Mouse (Mus musculus) spleen, adult 2 months (tissue): ENCODE results near the gene Cyfip2.

Experiments used
- CTCF ChIP-seq: fragments of 200-500 bp; IDR thresholded peaks from 2 replicates; pipeline ENCODE4 v1.5.1; 2011; ENCODE audit warnings: mild to moderate bottlenecking, inconsistent platforms; ENCODE audit not compliant: insufficient read depth, insufficient read length, insufficient replicate concordance; ENCODE audit errors: extremely low read depth
- POLR2A ChIP-seq: fragments of 200-500 bp; IDR thresholded peaks from 2 replicates; pipeline ENCODE4 v1.6.1; 2011; ENCODE audit warnings: low read depth, low read length, inconsistent platforms

DNA sequence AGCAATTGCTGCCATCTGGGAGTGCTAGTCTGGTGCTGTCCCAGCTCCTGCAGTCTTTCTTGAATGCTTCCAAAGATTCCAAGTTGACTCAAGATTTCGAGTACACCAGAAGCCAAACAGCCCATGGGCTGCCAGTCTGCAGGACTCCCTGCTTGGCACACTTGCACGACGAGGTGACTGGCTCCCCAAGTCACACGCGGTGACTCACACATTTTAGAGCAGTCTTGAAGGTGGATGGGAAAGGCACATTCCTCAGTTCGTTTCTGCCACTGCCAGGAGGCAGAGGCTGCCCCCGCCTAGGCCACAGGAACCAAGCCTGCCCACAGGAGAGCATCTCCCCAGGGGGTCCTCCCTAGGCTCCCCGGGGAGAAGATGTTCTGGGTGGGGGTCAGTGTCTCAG lies 66.7 kb downstream of the Cyfip2 start:
- no peak for TF ChIP-seq POLR2A
- TF ChIP-seq CTCF: no peak
